Mouse (Mus musculus) naive thymus-derived CD4-positive, alpha-beta T cell, adult 5 months (primary cell): ENCODE results near the gene Rnf135. TPM values are rescaled to one million over a fixed set of nuclear protein-coding genes. Genes with fewer than 3 reads are reported as not detected.

Experiments
- polyA plus RNA-seq: library from polyadenylated mRNA; unstranded; fragments of 100-300 nt; shearing (Covaris generic); gene quantifications from one replicate; pipeline ENCODE4 v1.2.1, GENCODE M21; 2017

Gene Rnf135
- polyA plus RNA-seq = 2.1 TPM

GRCm38 (mm10) chr11:80183705-80184255, at the start of gene Rnf135:
Rnf135 (plus strand) TSS chr11:80183851.

GRCm38 (mm10) chr11:80141825-80142521, 41.7 kb upstream of the Rnf135 start, which contains the start of gene Tefm:
Tefm (minus strand) TSS chr11:80142175.

GRCm38 (mm10) chr11:80153857-80154495, 29.7 kb upstream of the Rnf135 start, which contains the start of gene Adap2:
Adap2 (plus strand) TSS chr11:80154105.

GRCm38 (mm10) chr11:80208860-80209800, 25.5 kb downstream of the Rnf135 start, which contains the start of gene Rhot1:
Rhot1 (plus strand) TSS chr11:80209019.

Other genes starting within 250 kb of the Rnf135 start
- 33.5 TPM for gene Utp6, start 221.5 kb upstream of the Rnf135 start, polyA plus RNA-seq
- gene Suz12, start 190.7 kb upstream of the Rnf135 start, polyA plus RNA-seq = 63.8 TPM
- 775 TPM for gene Crlf3, start 102.9 kb upstream of the Rnf135 start, polyA plus RNA-seq
- gene Atad5, start 94.5 kb upstream of the Rnf135 start, polyA plus RNA-seq = 2.8 TPM
- 5.9 TPM for gene Tefm, start 41.7 kb upstream of the Rnf135 start, polyA plus RNA-seq
- gene Adap2, start 29.7 kb upstream of the Rnf135 start, polyA plus RNA-seq = not detected
- 54.1 TPM for gene Rhot1, start 25.2 kb downstream of the Rnf135 start, polyA plus RNA-seq
- gene Rhbdl3, start 117.1 kb downstream of the Rnf135 start, polyA plus RNA-seq = 1.6 TPM
- 10.0 TPM for gene 5730455P16Rik, start 194.2 kb downstream of the Rnf135 start, polyA plus RNA-seq
- 154 TPM for gene Zfp207, start 199.4 kb downstream of the Rnf135 start, polyA plus RNA-seq
- gene Psmd11, start 244.8 kb downstream of the Rnf135 start, polyA plus RNA-seq = 147 TPM